Mouse (Mus musculus): ENCODE results near the gene Got2.

GRCm38 (mm10) chr8:95848734-95849464 is 39.4 kb downstream of the Got2 start:
- no peak for TF ChIP-seq CTCF (IDR thresholded peaks at IDR 0.05; ENCODE audit: borderline replicate concordance, extremely low read depth, insufficient read depth, insufficient read length)
- TF ChIP-seq POLR2A (IDR thresholded peaks at IDR 0.05; ENCODE audit: borderline replicate concordance, extremely low read depth, insufficient read depth, insufficient read length, poor library complexity, severe bottlenecking): no peak

All from brain, embryonic 14.5 days (tissue).